Mouse (Mus musculus) neural tube, embryonic 11.5 days (tissue): ENCODE data around the gene Myrf. TPM values are rescaled to one million over a fixed set of nuclear protein-coding genes. Genes with fewer than 3 reads are reported as not detected.
"Not testable (repeated sequence)": the region's sequence is repeated elsewhere in the genome, so short reads cannot be mapped to it uniquely, and the experiment has no call there.

Experiments
- ATAC-seq: fragments of 200-750 bp; cut with Nextera tagmentation; 2 replicates; pipeline ENCODE4 v1.8.0; 2017; ENCODE audit warnings: moderate number of reproducible peaks, mild to moderate bottlenecking, moderate TSS enrichment, moderate library complexity; ENCODE audit not compliant: insufficient read depth, low FRiP score, low TSS enrichment
- DNase-seq: peaks from one replicate; pipeline ENCODE4 v3.0.0-alpha.2; 2015; ENCODE audit warnings: low spot score
- H3K27ac ChIP-seq: fragments of 300-500 bp; sonication (generic); 2 replicates; pipeline ENCODE4 v1.5.1; 2014; ENCODE audit warnings: low read depth, mild to moderate bottlenecking, low read length
- H3K27me3 ChIP-seq: fragments of 300-500 bp; sonication (generic); 2 replicates; pipeline ENCODE4 v1.6.1; 2014; ENCODE audit warnings: mild to moderate bottlenecking, low read length, mixed read lengths; ENCODE audit not compliant: control insufficient read depth, insufficient read depth
- H3K36me3 ChIP-seq: fragments of 300-500 bp; sonication (generic); 2 replicates; pipeline ENCODE4 v1.6.1; 2014; ENCODE audit warnings: mild to moderate bottlenecking, low read length, moderate library complexity, mixed read lengths; ENCODE audit not compliant: control insufficient read depth, insufficient read depth
- H3K4me1 ChIP-seq: fragments of 300-500 bp; sonication (generic); 2 replicates; pipeline ENCODE4 v1.6.1; 2014; ENCODE audit warnings: low read length, mixed read lengths; ENCODE audit not compliant: control insufficient read depth, insufficient read depth
- H3K4me2 ChIP-seq: fragments of 300-500 bp; sonication (generic); 2 replicates; pipeline ENCODE4 v1.6.1; 2014; ENCODE audit warnings: low read depth, mild to moderate bottlenecking, moderate library complexity
- H3K4me3 ChIP-seq: fragments of 300-500 bp; sonication (generic); 2 replicates; pipeline ENCODE4 v1.5.1; 2014; ENCODE audit warnings: low read depth, low read length
- H3K9ac ChIP-seq: fragments of 300-500 bp; sonication (generic); 2 replicates; pipeline ENCODE4 v1.6.1; 2014; ENCODE audit warnings: mild to moderate bottlenecking, low read length
- H3K9me3 ChIP-seq: fragments of 300-500 bp; sonication (generic); 2 replicates; pipeline ENCODE4 v1.6.1; 2016; ENCODE audit warnings: low read length; ENCODE audit not compliant: control insufficient read depth
- WGBS: fragments of 180-500 bp; shearing (Covaris S2); extraction: QIAGEN DNeasy Blood & Tissue Kit; methylation state at CpG from one replicate; pipeline ENCODE4 v1.1.7; 2014; 5-methylcytosine and 5-hydroxymethylcytosine counted together
- microRNA-seq: library from miRNA; unstranded; fragments of <30 nt; microRNA quantifications from one replicate; pipeline ENCODE4, GENCODE M21; 2016
- polyA plus RNA-seq: library from polyadenylated mRNA; unstranded; fragments of >200 nt; fragmentation: Nextera tagmentation; extraction: Ambion mirVana; gene quantifications from 2 replicates; pipeline ENCODE4 v1.2.1, GENCODE M21; 2014

Myrf gene
- polyA plus RNA-seq, 1 experiment from 2014 or later: 1.8 TPM

GRCm38 (mm10) chr19:10165928-10166327 is 74.6 kb downstream of the Myrf start:
- ATAC-seq, H3K9ac ChIP-seq, DNase-seq: not testable (repeated sequence)

GRCm38 (mm10) chr19:10163896-10164295 is 76.7 kb downstream of the Myrf start:
- Histone ChIP-seq H3K9ac (no peak overlapping the region), H3K9me3 (no peaks in the 10 kb centered on the region), H3K27me3 (no peaks in the 10 kb centered on the region), H3K4me3 (no peak overlapping the region), H3K27ac (no peak overlapping the region), H3K4me2 (no peak overlapping the region), H3K4me1 (no peaks in the 10 kb centered on the region), H3K36me3 (no peaks in the 10 kb centered on the region)
- DNase-seq (no peak), ATAC-seq (no peak)
- WGBS: 81% methylated on average over 3 of the region's 3 CpGs

More at GRCm38 (mm10) chr19:10165928-10166327, 74.6 kb downstream of the Myrf start:
- not testable (repeated sequence) for H3K27ac ChIP-seq, H3K4me3 ChIP-seq, H3K9me3 ChIP-seq, H3K4me1 ChIP-seq, H3K4me2 ChIP-seq, H3K36me3 ChIP-seq, H3K27me3 ChIP-seq
- 85% methylated on average over 4 of the region's 4 CpGs for WGBS

Small RNA genes within 50 kb of the gene (microRNA-seq; reads per million reads assigned to microRNA genes)
- not detected for gene Mir6993

Other genes starting within 250 kb of the Myrf start
- 1.0 and 1.5 TPM in 2 replicates for gene Best1, start 239.1 kb downstream of the Myrf start, polyA plus RNA-seq
- 42.6 and 43.0 TPM in 2 replicates for gene Rab3il1, start 239.1 kb downstream of the Myrf start, polyA plus RNA-seq
- 6.1 and 6.2 TPM in 2 replicates for gene Fads3, start 199.2 kb downstream of the Myrf start, polyA plus RNA-seq
- 48.9 and 57.1 TPM in 2 replicates for gene Fads2, start 139.0 kb downstream of the Myrf start, polyA plus RNA-seq
- gene Fads1, start 57.9 kb downstream of the Myrf start, polyA plus RNA-seq: 160 and 171 TPM in 2 replicates
- 379 and 382 TPM in 2 replicates for gene Tmem258, start 36.7 kb downstream of the Myrf start, polyA plus RNA-seq
- gene Fen1, start 36.6 kb downstream of the Myrf start, polyA plus RNA-seq: 106 and 113 TPM in 2 replicates
- gene Dagla, start 64.1 kb upstream of the Myrf start, polyA plus RNA-seq: 3.2 and 3.4 TPM in 2 replicates
- gene Syt7, start 148.3 kb upstream of the Myrf start, polyA plus RNA-seq: 3.7 and 4.7 TPM in 2 replicates
- 0.55 and 0.56 TPM in 2 replicates for gene Lrrc10b, start 216.7 kb upstream of the Myrf start, polyA plus RNA-seq
- gene Ppp1r32, start 242.2 kb upstream of the Myrf start, polyA plus RNA-seq: 0.17 TPM in 1 of 2 replicates, not detected in the other